Mouse (Mus musculus) frontal cortex, postnatal 25 days (tissue): Measurements from ENCODE around the gene Eef2.

Source experiments
- DNase-seq, 2 experiments: peaks; one replicate each; pipeline ENCODE4 v3.0.0; 2022; ENCODE audit warnings: low spot score in 2 of 2

The Eef2 gene

DNA sequence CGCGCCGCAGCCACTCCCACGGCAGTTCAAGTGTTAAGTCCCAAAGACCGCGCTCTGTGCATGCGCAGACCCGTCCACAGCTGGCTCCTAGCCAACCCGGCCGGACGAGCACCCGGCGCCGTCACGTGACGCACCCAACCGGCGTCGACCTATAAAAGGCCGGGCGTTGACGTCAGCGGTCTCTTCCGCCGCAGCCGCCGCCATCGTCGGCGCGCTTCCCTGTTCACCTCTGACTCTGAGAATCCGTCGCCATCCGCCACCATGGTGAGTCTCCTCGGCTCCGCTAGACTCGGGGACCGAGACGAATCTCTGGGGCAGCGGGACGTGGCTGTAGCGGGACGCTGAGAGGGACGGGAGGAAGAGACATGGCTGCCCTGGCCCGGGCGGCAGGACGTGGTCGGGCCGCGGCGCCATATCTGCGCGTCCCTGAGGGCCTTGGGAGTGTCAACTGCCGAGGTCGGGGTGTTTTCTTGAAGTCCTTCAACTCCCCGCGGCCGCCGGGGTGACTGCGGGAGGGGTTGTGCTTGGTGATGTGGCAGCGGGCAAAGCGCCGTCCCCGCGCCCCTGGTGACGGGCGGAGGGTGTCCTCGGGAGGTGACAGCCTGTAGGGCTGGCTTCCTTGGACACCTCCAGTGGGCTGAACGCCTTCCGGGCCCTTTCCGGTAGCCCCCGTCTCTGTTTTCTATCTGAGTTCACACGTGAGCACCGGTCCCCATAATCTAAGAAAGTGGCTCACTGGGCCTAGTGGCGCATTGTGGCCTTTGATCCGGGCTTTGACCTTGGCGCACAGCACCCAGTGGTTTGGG lies at the start of gene Eef2:
Eef2 (plus strand) TSS at position 166 of the 806 bp plus-strand sequence.
- peak; percentile 99 for DNase-seq

DNA sequence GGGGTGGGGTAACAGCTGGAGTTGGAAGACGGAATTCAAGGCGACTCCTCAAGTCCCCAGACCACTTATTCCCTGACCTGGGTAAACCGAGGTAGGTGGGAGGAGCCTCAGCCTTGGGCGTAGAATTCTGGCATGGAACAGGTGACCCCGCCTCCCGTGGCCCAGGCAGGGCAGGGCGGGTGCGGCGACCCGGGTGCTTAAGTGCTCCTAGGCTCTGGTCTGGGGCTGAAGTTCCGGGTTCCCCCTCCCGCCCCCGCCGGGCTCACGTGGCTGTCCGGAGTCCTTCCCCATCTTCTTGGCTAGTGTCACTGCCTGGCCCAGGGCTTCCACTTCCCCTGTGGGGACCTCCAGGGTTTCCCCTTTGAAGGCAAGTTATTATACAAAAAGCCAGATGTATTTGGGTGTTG lies 42.2 kb upstream of the Eef2 start:
- DNase-seq: no peak

DNA sequence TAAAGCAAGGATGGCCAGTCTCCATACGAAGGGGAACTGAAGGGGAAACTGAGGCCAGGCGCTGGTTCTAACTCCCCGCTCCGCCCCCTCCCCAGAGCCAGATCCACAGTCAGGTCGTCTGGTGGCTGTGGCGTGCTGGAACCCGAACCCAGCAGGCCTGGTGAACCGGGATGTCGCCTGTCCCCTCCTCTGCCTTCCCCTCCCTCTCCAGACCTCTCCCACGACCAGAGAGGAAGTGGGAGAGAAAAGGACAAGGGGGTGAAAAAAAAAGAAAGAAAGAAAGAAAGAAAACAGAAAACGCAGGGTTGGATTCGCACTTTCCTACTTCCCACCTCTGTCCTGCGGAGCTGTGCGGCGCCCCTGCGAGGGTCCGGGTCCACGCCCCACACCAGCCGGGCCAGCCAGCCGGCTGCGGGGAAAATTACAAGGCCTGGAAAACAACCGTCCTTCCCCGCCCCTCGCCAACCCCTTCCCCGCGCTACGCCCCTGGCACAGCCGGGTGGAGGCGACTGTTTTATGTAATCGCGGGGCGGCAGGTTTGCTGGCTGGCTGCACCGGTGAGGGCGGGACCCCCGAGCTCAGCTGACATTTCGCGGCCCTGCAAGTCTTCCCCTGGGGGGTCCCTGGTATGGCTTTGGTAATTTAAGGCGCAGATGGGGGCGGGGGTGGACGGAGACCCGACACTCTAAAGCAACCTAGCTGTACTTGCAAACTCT lies 41.3 kb upstream of the Eef2 start, which contains the start of gene Zbtb7a:
Zbtb7a (plus strand) TSS at position 255 of the 716 bp plus-strand sequence.
- DNase-seq: no peak

DNA sequence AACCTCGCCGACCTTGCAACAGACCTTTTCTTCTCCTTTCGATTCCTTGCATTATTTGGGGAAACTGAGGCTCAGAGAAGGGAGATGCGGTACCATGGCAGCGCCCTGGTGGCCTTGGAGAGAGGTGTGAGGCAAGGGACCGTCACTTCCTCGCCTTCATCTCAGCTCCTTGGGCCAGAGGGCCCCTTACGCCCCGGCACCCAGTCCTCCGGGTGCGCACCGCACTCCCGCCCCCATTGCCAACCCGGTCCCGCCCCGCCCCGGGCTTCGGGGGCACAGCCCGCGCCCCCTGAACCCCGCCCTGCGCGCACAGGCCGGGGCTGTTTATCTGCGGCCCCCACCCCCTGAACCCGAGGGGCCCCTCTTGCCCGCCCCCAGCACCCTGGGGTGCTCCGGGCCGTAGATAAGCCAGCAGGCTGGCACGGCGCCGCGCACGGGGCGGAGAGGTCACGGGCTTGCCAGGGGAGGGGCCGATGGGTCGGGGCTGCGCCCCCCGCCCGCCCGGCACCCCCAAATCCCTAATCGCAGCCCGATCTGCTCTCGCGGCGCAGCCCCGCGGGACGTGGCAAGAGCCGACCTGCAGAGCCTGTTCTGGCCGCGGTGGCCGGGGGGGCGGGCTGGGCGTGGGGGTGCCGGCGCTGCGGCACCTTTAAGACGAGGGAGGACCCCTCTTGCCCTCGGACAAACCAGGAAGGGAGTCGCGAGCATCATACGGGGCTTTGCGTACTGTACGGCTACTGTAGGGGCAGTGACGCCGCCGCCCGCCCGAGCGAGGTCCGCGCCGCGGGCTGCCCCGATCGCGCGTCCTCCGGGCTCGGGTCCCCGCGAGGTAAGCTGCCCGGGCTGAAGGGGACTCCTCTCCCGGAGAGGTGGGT lies 40.4 kb upstream of the Eef2 start:
- peak; percentile 46 to 50 for DNase-seq

DNA sequence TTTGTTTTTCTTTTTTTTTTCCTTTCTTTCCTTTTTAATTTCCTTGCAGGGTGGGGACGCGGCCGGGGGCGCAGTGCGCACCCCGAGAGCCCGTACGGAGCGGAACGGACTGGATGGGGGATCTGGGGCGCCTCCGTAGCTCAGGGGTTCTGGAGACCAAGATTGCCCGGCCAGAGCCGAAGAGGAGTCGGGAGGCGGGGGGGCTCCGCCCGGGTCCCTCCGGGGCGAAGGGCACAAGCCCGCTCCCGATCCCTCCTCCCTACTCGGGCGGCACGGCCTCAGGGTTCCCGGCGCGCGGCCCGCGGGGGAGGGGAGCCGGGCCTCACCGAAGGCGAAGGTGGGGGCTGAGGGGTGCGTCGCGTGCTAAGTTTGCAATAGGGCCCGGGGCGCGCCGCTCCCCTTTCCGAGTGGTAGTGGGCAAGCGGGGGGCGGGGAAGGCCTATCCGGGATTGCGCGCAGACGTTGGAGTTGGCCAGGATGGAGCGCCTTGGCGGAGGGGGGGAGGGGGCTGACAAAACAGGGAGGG lies 39.7 kb upstream of the Eef2 start:
- peak; percentile 69 to 70 for DNase-seq

DNA sequence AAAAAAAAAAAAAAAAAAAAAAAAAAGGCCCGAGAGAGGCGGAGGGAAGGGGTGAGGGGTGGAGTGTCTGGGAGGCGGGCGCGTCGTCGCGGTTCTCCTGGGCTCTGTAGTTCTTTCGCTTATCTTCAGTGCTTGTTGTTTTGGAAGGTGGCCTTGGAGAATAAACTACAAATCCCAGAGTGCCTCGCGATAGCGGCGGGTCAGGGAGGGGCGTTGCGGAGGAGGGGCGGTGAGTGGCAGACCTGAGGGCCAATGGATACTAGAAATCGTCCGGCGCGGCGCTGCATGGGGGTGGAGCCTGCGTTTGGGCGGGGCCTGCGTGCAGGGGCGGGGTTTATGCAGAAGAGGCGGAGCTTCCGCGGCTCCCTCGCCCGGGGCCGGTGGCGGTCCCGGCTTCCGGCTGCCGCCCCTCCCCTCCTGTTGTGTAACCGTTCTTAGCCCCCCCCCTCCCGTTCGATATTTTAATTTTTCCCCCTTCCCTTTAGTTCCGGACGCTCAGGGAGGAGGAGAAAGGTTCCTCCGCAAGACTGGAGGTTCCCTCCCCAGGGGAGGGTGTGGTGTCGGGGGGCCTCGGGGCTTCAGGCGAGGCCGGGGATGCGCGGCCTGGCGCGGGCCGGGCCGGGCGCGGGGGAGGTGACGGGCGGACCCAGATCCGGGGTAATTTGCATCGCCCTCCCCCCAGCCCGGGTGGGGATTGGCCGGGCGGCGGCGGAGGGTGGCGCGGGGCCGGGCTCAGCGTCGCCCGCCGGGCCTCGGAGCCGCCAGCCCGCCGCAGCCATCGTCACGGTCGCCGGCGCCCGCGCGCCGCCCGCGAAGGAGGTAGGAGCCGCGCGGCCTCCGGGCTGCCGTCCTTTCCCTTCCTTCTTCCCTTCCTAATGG lies 38.9 kb upstream of the Eef2 start:
- peak; percentile 99 to 100 for DNase-seq

DNA sequence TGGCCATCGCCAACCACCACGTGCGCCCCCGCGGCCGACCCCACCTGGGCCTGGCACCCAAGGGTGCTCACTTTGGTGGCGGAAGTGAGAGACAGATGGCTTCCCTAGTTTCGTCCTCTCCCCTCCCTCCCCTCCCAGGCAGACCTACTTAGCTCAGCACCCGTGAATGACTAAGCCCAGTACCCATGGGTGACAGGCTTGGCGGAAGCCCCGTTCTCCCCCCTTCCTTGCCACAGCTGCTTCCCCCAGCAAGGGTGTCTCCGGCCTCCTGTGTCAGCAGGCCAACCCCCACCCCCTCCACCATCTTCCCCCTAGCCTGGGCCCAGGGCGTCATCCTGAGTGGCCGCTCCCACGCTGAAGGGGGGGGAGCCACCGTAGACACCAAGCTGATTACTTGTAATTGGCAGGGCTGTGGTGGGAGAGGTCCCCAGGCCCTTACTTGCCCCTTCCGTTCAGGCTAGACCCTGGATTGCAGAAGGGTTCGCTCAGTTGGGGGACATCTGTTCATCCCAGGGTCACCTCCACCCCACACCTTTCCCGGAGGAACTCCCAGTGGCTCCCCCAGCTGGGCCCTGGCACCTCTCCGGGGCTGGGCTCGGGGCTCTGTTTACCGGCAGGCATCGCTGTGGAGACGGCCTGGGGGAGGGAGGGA lies 38.2 kb upstream of the Eef2 start:
- no peak for DNase-seq

DNA sequence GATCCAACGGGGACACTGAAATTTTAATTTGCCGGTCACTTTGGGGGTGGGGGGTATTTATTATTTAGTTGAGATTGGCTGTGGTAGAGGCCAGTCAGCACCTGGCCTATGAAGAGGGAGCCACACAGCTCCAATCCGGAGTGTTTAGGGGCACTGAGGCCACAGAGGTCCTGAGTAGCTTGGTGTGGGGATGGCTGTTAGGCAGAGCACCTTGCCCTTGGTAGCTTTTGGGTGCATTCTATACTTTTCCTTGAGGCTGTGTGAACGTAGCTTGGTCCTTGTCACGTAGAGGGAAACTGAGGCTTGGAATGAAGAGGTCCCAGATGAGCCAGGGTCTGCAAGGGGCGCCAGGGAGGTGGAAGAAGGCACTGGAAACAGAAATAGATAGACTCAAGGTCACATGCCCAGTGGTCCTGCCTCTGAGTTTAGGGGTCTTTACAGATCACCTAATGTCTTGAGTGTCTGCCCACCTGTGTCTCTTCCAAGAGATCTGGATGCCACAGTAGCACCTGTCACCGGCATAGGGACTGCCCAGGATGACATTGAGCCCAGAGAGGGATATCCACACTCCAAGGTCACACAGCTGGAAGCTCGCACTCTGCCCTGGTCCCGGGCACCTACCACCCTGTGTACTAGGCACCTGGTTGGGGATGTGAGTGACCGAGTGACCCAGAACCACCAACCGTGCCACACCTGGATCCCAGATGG lies 37.5 kb upstream of the Eef2 start:
- DNase-seq: no peak

DNA sequence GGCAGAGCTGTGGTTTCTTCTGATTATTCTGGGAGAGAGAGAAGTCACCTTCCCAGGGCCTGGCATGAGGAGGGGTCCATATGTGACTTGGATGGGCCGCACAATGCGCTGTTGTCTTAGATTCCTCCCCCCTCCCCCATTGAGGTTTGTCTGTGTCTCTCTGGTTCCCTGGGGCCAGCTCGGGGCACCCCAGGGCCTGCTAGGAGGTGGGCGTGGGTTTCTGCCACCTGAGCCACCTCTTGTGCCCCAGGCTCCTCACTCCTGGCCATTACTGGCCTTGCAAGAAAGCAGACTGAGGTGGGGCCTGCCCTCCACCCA lies 36.9 kb upstream of the Eef2 start:
- no peak for DNase-seq

DNA sequence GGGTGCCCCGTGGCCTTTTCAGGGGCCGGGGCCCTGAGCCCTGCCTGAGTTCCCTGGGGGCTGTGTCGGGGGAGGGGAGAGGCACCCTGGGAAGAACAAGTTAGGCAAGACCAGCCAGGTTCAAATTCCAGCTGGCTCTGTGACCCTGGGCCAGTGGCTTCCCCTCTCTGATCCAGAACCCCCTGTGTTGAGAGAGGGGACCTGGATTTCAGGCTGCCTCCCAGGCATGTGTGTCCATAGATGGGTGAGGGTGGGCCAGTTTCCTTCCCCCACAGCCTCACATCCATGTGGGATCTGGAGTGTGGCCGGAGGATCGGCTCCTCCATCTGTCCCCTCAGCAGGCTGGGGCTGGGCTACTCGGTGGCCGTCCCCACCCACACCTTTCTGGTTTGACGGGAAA lies 36.4 kb upstream of the Eef2 start:
- no peak for DNase-seq

DNA sequence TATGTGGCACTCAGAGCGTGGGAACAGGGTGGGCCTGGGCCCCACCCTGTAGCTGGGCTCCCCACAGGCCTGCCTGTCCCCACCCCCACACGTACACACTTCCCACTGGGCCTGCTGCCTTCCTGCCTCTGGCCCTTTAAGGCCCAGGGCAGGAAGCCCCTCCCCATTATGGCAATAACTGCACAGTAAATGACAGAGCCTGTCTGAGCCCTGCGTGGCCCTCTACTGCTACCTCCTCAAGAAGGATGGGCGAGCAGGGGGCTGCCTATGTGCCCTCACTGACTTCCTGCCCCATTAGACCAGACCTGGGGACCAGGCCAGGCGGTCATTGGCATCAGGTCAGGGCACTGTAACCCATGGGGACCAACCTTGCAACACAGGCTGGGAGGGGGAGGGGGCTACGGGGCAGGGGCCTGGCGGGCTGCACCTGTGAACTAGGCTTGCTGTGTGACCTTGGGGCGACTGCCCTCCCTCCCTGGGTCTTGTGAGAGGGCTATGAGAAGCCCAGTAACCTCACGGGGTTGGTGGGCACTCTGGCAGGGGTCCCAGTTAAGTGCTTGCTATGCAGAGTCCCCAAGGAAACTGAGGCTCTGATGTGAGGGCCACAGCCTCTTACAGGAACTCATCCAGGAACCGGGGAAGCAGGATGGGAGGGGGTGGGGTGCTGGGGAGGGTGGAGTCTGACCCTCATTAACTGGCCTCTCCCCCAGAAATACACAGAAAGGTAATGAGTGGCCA lies 35.5 kb upstream of the Eef2 start:
- DNase-seq: no peak

DNA sequence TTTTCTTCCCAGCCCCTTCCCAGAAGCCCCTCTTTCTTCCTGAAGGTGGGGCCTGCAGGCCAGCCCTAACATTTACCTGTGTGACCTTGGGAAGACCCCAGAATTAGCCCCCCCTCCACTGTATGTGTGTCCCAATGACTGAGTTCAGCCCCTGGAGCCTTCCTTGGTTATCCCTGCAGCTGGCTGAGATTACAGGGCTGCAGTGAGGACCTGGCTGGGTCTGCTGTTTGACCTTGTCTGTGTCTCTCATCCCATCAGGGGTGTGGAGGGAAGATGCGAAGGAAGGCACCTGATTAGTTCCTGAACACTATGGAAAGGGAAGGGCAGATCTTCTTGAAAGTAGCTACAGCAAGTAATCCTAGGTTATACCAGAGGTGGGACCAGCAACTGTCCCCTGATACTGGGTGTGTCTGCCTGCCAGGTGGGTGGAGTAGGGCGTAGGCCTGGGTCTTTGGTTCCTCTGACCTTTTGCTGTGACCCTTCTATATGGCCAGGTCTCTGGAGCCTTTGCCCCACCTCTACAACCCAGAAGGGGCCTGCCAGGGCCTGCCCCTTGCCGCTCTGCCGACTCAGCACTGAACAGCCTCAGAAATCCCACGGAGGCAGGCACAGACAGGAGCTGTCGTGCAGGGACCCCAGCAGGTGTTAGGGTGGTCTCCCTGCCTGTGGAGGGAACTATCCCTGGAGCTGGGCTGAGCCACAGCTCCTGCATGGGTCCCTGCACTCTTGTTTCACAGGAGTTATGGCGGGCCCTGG lies 34.8 kb upstream of the Eef2 start:
- no peak for DNase-seq

DNA sequence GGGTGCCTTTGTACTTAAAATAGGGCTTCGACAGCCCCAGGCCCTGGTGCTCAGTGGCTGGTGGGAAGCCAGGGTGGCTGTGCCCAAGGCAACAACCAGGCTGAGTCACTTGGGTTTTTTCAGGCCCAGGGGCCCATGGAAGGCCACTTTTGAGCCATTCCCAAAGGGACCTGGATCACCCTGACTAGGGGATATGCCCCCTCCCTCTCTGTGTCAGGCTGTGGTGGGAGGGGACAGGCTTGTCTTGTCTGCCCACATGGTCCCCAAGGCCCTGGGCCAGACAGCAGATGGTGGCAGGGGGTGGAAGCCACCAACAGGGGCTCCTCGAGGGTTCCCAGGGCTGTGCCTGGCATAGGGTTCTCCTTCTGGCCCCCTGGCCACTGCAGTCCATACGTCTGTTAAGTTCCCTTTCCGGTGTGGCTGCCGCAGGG lies 33.9 kb upstream of the Eef2 start:
- DNase-seq: no peak

DNA sequence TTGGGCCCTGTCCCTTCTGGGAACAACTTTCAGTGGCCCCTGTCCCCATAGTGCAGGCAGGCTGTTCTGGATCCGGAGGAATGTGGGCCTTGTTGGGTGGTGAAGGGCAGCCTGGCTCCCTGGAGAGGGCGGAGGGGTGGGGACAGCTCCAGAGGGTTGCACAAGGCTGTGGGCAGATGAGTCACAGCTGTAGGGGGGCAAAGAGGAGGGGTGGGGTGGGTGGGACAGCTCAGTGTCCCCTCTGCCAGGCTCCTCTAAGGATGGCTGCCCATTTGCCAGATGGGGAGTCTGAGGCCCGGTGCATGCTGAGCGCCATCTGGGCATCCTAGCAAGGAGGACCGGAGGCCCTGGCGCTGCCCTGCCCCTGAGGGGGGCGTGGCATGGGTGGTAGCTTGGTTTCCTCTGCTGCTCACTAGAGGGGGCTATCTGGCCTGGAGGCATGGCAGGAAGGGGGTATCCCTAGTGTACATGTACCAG lies 33.2 kb upstream of the Eef2 start:
- DNase-seq: no peak

DNA sequence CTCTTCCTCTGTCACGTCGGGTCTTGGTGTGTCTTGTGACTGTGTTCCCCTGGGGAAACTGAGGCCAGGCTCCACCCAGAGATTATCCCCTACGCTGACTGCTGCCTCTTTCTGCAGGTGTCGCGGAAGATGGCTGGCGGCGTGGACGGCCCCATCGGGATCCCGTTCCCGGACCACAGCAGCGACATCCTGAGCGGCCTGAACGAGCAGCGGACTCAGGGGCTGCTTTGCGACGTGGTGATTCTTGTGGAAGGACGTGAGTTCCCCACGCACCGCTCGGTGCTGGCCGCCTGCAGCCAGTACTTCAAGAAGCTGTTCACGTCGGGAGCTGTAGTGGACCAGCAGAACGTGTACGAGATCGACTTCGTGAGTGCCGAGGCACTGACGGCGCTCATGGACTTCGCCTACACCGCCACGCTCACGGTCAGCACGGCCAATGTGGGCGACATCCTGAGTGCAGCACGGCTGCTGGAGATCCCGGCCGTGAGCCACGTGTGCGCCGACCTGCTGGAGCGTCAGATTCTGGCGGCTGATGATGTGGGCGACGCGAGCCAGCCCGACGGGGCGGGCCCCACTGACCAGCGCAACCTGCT lies 32.5 kb upstream of the Eef2 start:
- DNase-seq: no peak

DNA sequence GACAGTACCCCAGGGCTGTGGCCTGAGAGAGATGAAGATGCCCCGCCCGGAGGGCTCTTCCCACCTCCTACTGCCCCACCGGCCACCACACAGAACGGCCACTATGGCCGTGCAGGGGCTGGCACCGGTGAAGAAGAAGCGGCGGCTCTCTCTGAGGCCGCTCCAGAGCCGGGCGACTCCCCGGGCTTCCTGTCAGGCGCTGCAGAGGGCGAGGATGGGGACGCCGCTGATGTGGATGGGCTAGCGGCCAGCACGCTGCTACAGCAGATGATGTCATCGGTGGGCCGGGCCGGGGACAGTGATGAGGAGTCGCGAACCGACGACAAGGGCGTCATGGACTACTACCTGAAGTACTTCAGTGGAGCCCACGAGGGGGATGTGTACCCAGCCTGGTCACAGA lies 31.8 kb upstream of the Eef2 start:
- no peak for DNase-seq

DNA sequence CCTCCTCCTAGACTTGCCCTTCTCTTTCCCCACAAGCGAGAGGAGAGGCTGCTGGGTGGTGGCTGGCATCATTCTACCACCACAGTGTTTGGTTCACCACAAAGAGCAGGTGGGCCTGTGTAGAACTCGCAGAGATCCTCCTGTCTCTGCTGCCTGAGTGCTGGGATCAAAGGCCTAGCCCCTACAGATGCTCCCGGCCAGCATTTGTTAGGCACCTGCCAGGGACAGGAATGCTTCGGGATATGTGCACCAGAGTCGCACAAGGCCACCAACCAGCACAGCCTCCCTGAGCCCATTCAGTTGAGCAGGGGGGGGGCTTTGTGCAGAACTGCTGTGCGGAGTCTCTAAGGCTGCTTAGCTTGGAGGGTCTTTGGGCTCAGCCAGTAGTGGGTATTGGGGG lies 31.1 kb upstream of the Eef2 start:
- no peak for DNase-seq

DNA sequence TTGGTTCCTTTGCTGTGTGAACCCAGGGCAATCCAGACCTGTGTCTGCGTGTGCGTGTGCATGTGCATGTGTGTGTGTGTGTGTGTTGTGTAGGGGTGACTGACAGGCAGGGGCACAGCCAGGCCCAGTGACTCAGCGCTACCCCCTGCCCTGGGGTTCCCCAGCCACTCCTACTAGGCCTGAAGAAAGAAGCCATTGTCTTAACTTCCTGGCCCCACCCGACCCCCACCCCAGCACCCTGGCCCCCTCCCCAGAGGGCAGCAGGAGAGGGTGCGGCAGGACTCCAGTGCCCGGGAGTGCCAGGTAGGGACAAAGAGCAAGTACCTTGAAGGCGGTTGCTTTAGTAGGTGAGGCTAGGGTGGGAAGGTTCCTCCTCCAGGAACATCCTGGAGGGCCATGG lies 30.7 kb upstream of the Eef2 start:
- DNase-seq: no peak
